Mouse (Mus musculus): Measurements from ENCODE around the gene Cdc42ep4. TPM values are rescaled to one million over a fixed set of nuclear protein-coding genes. Genes with fewer than 3 reads are reported as not detected.

Gene Cdc42ep4
- 59.0 and 60.3 TPM in 2 replicates for polyA plus RNA-seq (2015; fragmentation: Nextera tagmentation; extraction: Ambion mirVana)

- peak within 1 kb of the TSS; percentile 91 for H3K9ac ChIP-seq (ENCODE audit: low read depth, low read length)
- H3K4me3 ChIP-seq (ENCODE audit: low read length) = peak within 1 kb of the TSS; percentile 93
- H3K27me3 ChIP-seq (replicated peaks; ENCODE audit: control insufficient read depth, insufficient read depth, low read length) = no peaks in the 10 kb centered on the region
- no peaks in the 10 kb centered on the region for H3K36me3 ChIP-seq (ENCODE audit: control insufficient read depth, insufficient read depth, low read length)
- peak; percentile 69 for ATAC-seq
- H3K4me2 ChIP-seq (ENCODE audit: low read depth, low read length) = peak within 1 kb of the TSS; percentile 89
- H3K4me1 ChIP-seq (ENCODE audit: control insufficient read depth, insufficient read depth, low read length) = peaks cover 32% of the 10 kb centered on the region
- WGBS = under 1% methylated on average over 44 of the region's 44 CpGs
- H3K27ac ChIP-seq (ENCODE audit: low read length) = peak within 1 kb of the TSS; percentile 93
- no peaks in the 10 kb centered on the region for H3K9me3 ChIP-seq (ENCODE audit: control insufficient read depth, low read length)
These were observed at the start of gene Cdc42ep4 for GRCm38 (mm10) chr11:113751484-113752084. TSS of gene Cdc42ep4 (minus strand) at chr11:113751881.

- Histone ChIP-seq H3K27ac (ENCODE audit: low read length) (no peak overlapping the region), H3K9me3 (ENCODE audit: control insufficient read depth, low read length) (no peaks in the 10 kb centered on the region), H3K4me1 (ENCODE audit: control insufficient read depth, insufficient read depth, low read length) (peaks cover 18% of the 10 kb centered on the region), H3K9ac (ENCODE audit: low read depth, low read length) (no peak overlapping the region), H3K4me2 (ENCODE audit: low read depth, low read length) (no peak overlapping the region), H3K36me3 (ENCODE audit: control insufficient read depth, insufficient read depth, low read length) (no peaks in the 10 kb centered on the region; the same call in 1 of the 2 replicates), H3K4me3 (ENCODE audit: low read length) (no peak overlapping the region), H3K27me3 (replicated peaks; ENCODE audit: control insufficient read depth, insufficient read depth, low read length) (no peaks in the 10 kb centered on the region)
- 92% methylated on average over 12 of the region's 12 CpGs for WGBS
- ATAC-seq = no peak
These were observed 48.3 kb upstream of the Cdc42ep4 start for GRCm38 (mm10) chr11:113800026-113800425.

DNA sequence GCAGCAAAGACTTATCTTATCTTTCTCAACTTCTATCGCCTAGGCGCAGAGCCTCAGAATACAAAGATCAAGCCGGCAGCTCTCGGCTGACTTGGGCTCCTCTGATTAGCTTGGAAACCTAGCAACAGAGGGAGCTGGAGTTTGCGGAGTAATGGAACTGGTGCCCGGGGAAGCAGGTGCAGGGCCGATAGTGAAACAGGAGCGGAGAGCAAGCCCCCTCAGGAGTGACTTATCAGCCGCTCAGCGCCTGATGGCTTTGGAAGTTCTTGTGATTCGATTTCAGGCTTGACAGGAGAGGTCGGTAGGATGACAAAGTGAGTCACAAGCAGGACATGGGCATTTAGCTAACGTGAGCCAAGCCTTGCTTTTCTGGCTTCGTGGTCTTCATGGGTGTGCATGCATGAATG is 47.4 kb upstream of the Cdc42ep4 start:
- peak; percentile 75 for ATAC-seq
- no peaks in the 10 kb centered on the region; the same call in 1 of the 2 replicates for H3K36me3 ChIP-seq (ENCODE audit: control insufficient read depth, insufficient read depth, low read length)
- no peak overlapping the region for H3K27ac ChIP-seq (ENCODE audit: low read length)
- H3K4me2 ChIP-seq (ENCODE audit: low read depth, low read length) = peak overlapping the region; percentile 20; the same call in 1 of the 2 replicates
- 53% methylated on average over 14 of the region's 14 CpGs for WGBS
- H3K27me3 ChIP-seq (replicated peaks; ENCODE audit: control insufficient read depth, insufficient read depth, low read length) = no peaks in the 10 kb centered on the region
- H3K9me3 ChIP-seq (ENCODE audit: control insufficient read depth, low read length) = no peaks in the 10 kb centered on the region
- peaks cover 18% of the 10 kb centered on the region for H3K4me1 ChIP-seq (ENCODE audit: control insufficient read depth, insufficient read depth, low read length)
- H3K4me3 ChIP-seq (ENCODE audit: low read length) = no peak overlapping the region; the same call in 1 of the 2 replicates
- H3K9ac ChIP-seq (ENCODE audit: low read depth, low read length) = no peak overlapping the region

GRCm38 (mm10) chr11:113798011-113798410 is 46.3 kb upstream of the Cdc42ep4 start:
- Histone ChIP-seq H3K9me3 (ENCODE audit: control insufficient read depth, low read length) (no peaks in the 10 kb centered on the region), H3K27ac (ENCODE audit: low read length) (no peak overlapping the region), H3K27me3 (replicated peaks; ENCODE audit: control insufficient read depth, insufficient read depth, low read length) (no peaks in the 10 kb centered on the region), H3K4me2 (ENCODE audit: low read depth, low read length) (no peak overlapping the region), H3K4me3 (ENCODE audit: low read length) (no peak overlapping the region), H3K4me1 (ENCODE audit: control insufficient read depth, insufficient read depth, low read length) (peaks cover 18% of the 10 kb centered on the region), H3K9ac (ENCODE audit: low read depth, low read length) (no peak overlapping the region), H3K36me3 (ENCODE audit: control insufficient read depth, insufficient read depth, low read length) (no peaks in the 10 kb centered on the region; the same call in 1 of the 2 replicates)
- no peak for ATAC-seq
- WGBS = 74% methylated on average over 6 of the region's 6 CpGs

- Histone ChIP-seq H3K27me3 (replicated peaks; ENCODE audit: control insufficient read depth, insufficient read depth, low read length) (no peaks in the 10 kb centered on the region), H3K36me3 (ENCODE audit: control insufficient read depth, insufficient read depth, low read length) (no peaks in the 10 kb centered on the region), H3K4me2 (ENCODE audit: low read depth, low read length) (no peak overlapping the region), H3K4me3 (ENCODE audit: low read length) (no peak overlapping the region), H3K9ac (ENCODE audit: low read depth, low read length) (no peak overlapping the region), H3K27ac (ENCODE audit: low read length) (no peak overlapping the region), H3K4me1 (ENCODE audit: control insufficient read depth, insufficient read depth, low read length) (peaks cover 14% of the 10 kb centered on the region), H3K9me3 (ENCODE audit: control insufficient read depth, low read length) (no peaks in the 10 kb centered on the region)
- ATAC-seq = no peak
- WGBS = 71% methylated on average over 19 of the region's 19 CpGs
These were observed 45.6 kb upstream of the Cdc42ep4 start for GRCm38 (mm10) chr11:113797014-113797983.

GRCm38 (mm10) chr11:113795846-113796245 is 44.2 kb upstream of the Cdc42ep4 start:
- Histone ChIP-seq H3K4me3 (ENCODE audit: low read length) (no peak overlapping the region), H3K36me3 (ENCODE audit: control insufficient read depth, insufficient read depth, low read length) (no peaks in the 10 kb centered on the region), H3K4me2 (ENCODE audit: low read depth, low read length) (no peak overlapping the region), H3K27me3 (replicated peaks; ENCODE audit: control insufficient read depth, insufficient read depth, low read length) (no peaks in the 10 kb centered on the region), H3K9ac (ENCODE audit: low read depth, low read length) (0 out of 2 replicates have a peak overlapping the region, but pooled peaks have one; percentile 23), H3K4me1 (ENCODE audit: control insufficient read depth, insufficient read depth, low read length) (peaks cover 9% of the 10 kb centered on the region), H3K9me3 (ENCODE audit: control insufficient read depth, low read length) (no peaks in the 10 kb centered on the region), H3K27ac (ENCODE audit: low read length) (no peak overlapping the region)
- ATAC-seq = no peak
- WGBS = 76% methylated on average over 12 of the region's 12 CpGs

DNA sequence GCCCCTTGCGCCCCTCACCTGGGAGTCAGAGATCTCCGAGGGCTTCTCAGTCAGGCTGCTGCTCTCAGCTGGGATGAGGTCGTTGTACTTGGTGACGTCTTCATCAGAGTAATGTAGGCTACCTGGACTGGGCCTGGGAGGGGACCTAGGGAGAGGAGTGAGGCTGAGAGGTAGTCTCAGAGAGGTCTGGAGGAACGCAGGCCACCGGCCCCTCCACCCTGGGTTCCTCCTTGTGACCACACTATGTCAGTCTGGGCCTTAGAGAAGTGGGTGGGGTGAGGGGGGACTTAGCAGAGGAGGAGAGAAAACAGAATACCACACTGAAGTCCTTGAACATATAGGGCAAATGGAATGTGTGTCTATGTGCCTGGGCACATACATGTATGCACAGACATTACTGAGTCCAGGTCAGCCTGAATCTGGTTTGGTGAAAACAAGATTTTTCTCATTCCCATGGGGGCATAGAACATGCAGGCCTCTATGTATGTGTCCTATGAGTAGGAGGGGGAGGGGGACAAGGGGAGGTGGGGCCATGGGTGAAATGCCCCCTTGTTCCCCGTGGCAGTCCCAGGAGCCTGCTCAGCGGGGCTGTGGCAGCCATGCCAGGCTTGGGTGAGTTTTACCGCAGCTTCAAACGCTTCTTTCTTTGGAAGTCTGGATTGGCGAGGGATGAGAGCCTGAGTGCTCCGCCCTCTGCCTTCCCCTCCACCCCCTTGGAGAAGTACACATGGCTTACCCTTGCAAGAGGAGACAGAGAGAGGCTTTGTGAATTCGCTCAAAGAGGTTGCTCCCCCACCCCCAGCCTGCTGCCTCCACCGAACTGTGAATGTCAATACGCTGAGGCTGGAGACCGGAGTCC is 39.9 kb upstream of the Cdc42ep4 start:
- no peaks in the 10 kb centered on the region for H3K27me3 ChIP-seq (replicated peaks; ENCODE audit: control insufficient read depth, insufficient read depth, low read length)
- 60% methylated on average over 16 of the region's 16 CpGs for WGBS
- no peak overlapping the region for H3K27ac ChIP-seq (ENCODE audit: low read length)
- H3K4me1 ChIP-seq (ENCODE audit: control insufficient read depth, insufficient read depth, low read length) = peaks cover 18% of the 10 kb centered on the region
- H3K4me3 ChIP-seq (ENCODE audit: low read length) = no peak overlapping the region
- H3K9ac ChIP-seq (ENCODE audit: low read depth, low read length) = peak overlapping the region; percentile 31; the same call in 1 of the 2 replicates
- H3K36me3 ChIP-seq (ENCODE audit: control insufficient read depth, insufficient read depth, low read length) = no peaks in the 10 kb centered on the region
- no peak overlapping the region for H3K4me2 ChIP-seq (ENCODE audit: low read depth, low read length)
- H3K9me3 ChIP-seq (ENCODE audit: control insufficient read depth, low read length) = no peaks in the 10 kb centered on the region
- ATAC-seq = 0 out of 2 replicates have a peak, but pooled peaks have one; percentile 23

DNA sequence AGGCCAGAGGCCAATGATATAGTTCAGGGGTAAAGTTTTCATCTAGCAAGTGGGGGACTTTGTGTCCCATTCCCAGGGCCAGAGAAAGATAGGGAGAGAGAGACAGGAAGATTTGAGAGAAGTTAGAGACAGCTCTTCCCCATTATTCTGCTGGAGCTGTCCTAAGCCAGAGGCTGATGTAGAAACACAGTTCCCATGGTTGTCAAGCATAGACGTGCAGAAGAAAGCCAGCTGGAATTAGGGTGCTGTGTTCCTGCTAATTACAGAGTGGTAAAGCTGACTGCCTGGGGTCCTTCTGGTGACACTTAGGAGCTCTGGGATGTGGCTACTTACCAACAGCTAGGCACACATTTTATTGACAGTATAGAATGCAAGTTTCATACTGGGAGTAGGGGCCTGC is 37.4 kb upstream of the Cdc42ep4 start:
- Histone ChIP-seq H3K36me3 (ENCODE audit: control insufficient read depth, insufficient read depth, low read length) (no peaks in the 10 kb centered on the region), H3K4me1 (ENCODE audit: control insufficient read depth, insufficient read depth, low read length) (peaks cover 35% of the 10 kb centered on the region), H3K27ac (ENCODE audit: low read length) (peak overlapping the region; percentile 74), H3K27me3 (replicated peaks; ENCODE audit: control insufficient read depth, insufficient read depth, low read length) (no peaks in the 10 kb centered on the region), H3K4me3 (ENCODE audit: low read length) (no peak overlapping the region), H3K9ac (ENCODE audit: low read depth, low read length) (no peak overlapping the region), H3K9me3 (ENCODE audit: control insufficient read depth, low read length) (no peaks in the 10 kb centered on the region), H3K4me2 (ENCODE audit: low read depth, low read length) (no peak overlapping the region)
- ATAC-seq = no peak
- 26% methylated on average over 1 of the region's 1 CpGs for WGBS

Data from intestine, embryonic 16.5 days (tissue).